Mouse (Mus musculus) layer of hippocampus, postnatal 25 days (tissue): ENCODE data around the gene Map2k6. TPM values are rescaled to one million over a fixed set of nuclear protein-coding genes. Genes with fewer than 3 reads are reported as not detected.
A peak's percentile ranks its signal among the peaks of the same experiment; 100 is the strongest.

Source experiments
- DNase-seq, 2 experiments: peaks; one replicate each; pipeline ENCODE4 v3.0.0; 2022; ENCODE audit warnings: mixed read lengths in 2 of 2, low spot score in 1 of 2; ENCODE audit errors: extremely low spot score in 1 of 2
- total RNA-seq, 2 experiments: library from RNA; stranded (reverse); gene quantifications; 2 replicates each; pipeline ENCODE4 v1.2.3; 2021

Map2k6 gene
- total RNA-seq, 2 experiments from 2014 or later = 30.2 to 34.7 TPM

- no peak for DNase-seq
Measured at GRCm38 (mm10) chr11:110544419-110545210, 145.7 kb downstream of the Map2k6 start.

DNA sequence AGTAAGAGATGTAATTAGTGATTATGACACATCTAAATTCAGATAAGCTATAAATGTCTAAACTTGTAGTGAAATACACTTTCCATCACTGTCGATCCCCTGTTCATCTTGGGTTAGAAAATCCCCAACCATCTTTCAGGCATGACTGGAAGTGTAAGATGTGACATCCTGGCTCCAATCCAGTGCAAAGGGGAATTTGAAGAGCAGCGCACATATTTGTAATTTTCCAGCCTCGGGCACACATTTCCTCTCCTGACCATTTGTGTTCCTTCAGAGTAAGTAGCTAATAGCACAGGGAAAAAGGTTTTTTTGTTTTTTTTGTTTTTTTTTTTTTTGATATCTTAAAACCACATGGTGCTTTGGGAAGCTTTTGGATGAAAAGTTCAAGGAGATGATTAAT is 146.5 kb downstream of the Map2k6 start:
- DNase-seq = no peak

DNA sequence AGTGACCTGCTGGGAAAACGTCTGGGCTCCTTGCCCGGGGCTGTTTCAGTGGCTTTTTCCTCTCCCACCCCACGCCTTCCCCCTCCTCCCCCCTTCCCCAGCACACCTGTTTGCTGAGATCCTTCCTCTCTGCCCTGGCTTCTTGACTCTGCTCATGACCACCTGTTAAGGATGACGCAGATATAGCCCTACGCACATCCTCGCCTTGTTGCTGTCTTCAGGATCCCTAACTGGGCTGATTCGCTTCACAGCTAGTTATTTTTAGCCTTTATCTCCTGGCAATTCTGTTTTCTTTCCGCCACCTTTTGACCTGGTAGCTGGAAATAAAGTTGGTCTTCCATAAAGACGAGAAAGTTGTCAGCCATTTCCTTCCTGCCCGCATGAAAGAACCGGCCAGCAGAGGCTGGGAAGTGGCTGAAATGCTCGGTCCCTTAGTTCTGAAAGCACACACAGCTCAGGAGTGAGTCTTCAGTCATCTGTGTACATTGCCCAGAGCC is 152.6 kb downstream of the Map2k6 start:
- no peak for DNase-seq

DNA sequence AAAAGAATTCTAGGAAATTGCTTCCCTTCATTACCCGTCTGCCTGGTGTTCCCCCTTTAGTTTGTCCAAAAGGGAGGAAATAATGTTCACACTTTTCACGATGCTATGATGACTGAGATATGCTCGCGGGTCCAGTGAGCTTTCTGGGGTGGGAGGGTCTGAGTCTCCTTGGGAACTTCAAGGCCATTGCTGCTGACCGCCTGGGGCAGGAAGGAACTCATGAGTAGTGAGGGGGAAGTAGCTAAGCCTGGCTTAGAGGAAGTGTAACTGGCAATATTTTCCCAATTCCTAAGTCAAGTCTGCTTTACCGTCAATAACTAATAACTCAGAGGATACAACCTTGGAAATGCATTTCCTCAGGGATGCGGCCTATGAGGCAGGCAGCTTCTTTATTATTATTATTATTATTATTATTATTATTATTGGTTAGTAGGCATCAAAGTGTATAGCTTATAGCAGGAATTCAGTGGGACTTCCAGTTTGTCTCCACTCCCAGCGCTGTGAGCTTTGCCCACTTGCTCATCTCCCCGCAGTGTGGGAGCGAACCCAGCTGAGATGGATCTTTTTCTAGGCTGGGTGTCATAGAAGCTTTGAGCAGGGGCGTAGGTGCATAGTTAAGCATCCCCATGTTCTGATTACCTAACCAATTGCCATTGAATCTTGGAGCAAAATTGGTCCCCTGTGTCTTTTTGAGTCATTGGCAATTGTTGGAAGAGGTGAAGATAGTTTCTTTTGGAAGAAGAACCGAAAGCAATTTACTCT is 163.6 kb downstream of the Map2k6 start:
- no peak for DNase-seq

- no peak for DNase-seq
Measured at GRCm38 (mm10) chr11:110563272-110563671, 164.3 kb downstream of the Map2k6 start.

GRCm38 (mm10) chr11:110563801-110564200 is 164.9 kb downstream of the Map2k6 start:
- no peak for DNase-seq

DNA sequence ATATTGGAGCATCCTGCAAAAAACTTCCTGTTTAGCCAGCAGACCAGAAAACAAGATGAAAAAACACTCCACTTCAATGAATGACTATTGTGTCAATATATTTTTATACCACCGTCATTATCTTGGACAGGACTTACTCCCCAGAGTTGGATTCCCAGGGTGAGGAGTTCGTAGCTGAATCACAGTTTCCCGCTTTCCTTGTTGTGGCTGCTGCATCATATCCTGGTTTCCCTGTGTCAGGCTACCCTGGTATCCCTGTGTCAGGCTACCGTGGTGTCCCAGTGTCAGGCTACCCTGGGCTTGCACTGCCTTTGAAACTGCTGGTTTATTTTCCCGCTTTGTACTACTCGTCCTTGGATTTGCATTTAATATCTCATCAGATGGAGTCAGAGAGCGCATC is 167.4 kb downstream of the Map2k6 start:
- no peak for DNase-seq

DNA sequence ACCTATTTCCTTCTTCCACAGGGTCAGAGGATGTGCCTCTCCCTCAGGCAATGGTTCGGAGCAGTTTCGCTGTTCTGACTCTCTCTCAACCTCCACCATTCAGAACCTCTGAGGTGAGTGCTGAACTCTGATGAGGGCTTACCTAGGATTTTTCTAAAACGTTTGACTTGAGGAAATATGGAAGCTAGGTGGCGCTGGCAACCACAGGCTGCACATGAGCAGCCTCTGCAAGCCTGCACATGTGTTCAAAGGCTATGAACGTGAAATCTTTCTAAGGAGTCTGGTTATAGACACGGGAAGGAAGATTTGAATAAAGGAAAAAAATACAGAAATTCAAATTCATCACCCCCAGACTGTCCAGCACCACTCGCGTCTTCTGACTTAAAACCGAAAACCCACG is 173.6 kb downstream of the Map2k6 start:
- peak; percentile 20 to 59 for DNase-seq

Other genes with a start within 250 kb of the Map2k6 start
- gene Abca9, start 230.9 kb upstream of the Map2k6 start, total RNA-seq = 1 to 10 TPM; 6.5 TPM
- 1 to 10 TPM; 1.6 to 2.1 TPM for gene Abca6, start 147.3 kb upstream of the Map2k6 start, total RNA-seq
- gene Abca5, start 61.4 kb upstream of the Map2k6 start, total RNA-seq = 10 to 100 TPM; 33.4 to 39.9 TPM